Mouse (Mus musculus): ENCODE data around the gene Gm9958.

Gene Gm9958

GRCm38 (mm10) chr5:90367067-90367303 lies at the start of gene Gm9958:
Gene Gm9958 (plus strand): TSS chr5:90367204.
- DNase-seq (ENCODE audit: low read depth, low spot score): no peak

- DNase-seq (ENCODE audit: low read depth, low spot score): no peak
Measured at GRCm38 (mm10) chr5:90331071-90331470, 35.9 kb upstream of the Gm9958 start.

GRCm38 (mm10) chr5:90332478-90332877 lies 34.5 kb upstream of the Gm9958 start:
- DNase-seq (ENCODE audit: low read depth, low spot score): no peak

DNA sequence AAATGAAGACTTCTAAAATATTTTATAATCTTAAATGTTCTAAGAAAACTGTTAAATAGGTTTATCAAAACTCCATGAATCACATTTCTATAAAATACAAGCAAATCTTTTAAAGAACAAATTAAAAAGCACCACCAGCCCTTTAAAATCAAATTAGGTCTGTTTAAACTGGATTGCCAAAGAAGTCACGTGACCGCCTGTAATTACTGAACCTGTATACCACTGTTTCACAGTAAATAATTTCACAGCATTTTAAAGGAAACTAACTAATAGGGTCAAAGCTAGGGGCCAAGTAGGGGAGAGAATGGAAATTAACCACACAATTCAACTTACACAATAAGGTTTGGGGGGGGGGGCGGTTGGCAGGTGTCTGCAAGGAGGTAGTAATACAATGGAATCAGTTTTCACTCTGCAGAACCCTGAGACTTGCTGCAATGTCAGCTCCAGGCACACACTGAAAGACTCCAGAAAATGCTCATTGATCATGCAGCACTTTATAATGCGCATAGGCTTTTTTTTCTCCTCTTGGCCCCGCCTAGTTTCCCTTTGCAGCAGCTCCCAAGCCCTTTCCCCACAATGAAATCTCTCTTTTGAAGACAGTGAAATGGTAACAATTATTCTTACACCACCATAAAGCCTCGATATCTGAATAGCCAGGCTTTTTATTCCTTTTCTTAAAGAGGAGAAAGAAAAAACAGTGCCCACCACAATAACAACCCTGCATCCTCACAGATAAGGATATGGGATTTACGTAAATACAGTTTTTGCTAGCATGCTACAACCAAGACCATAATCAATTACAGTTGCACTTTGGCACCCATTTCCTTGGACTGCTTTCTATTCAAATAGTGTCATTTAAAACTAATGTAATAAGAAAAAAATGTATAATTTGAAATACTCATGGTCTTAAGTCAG lies 28.6 kb upstream of the Gm9958 start:
- no peak for DNase-seq (ENCODE audit: low read depth, low spot score)

- DNase-seq (ENCODE audit: low read depth, low spot score): peak; percentile 49
Measured at GRCm38 (mm10) chr5:90339129-90339952, 27.7 kb upstream of the Gm9958 start.

GRCm38 (mm10) chr5:90339953-90340343 lies 27.1 kb upstream of the Gm9958 start:
- no peak for DNase-seq (ENCODE audit: low read depth, low spot score)

GRCm38 (mm10) chr5:90340847-90341246 lies 26.2 kb upstream of the Gm9958 start:
- DNase-seq (ENCODE audit: low read depth, low spot score): no peak

GRCm38 (mm10) chr5:90346877-90347276 lies 20.1 kb upstream of the Gm9958 start:
- DNase-seq (ENCODE audit: low read depth, low spot score): no peak

DNA sequence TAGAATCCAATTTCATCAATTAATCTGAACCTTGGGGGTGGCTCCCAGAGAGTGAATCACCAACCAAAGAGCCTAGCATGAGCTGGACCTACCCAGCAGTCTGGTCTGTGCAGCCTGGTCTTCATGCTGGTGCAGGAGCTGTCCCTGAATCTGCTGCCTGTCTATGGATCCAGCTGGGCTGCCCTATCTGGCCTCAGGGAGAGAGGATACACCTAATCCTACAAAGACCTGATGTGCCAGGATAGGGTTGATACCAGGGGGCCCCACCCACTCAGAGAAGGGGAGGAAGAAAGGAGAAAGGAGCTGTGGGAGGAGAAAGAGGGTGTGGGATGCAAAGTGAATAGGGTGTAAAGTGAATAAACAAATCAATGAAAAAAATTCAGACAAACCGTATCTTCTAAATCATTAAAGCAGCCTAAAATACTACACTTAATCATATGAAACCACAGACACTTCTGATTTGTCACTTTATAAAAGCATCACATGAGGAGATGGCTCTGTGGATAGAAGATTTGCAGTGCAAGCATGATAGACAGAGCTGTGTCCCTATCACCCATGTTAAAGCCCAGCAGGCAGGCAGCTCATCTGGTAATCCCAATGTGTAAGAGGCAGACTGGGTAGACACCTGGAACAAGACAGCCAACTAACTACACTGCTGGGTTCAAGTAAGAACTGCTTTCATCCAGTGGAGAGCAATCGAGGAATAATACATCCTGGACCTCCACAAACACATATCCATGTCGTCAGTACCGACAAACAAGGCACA lies 13.3 kb upstream of the Gm9958 start:
- no peak for DNase-seq (ENCODE audit: low read depth, low spot score)

- DNase-seq (ENCODE audit: low read depth, low spot score): no peak
Measured at GRCm38 (mm10) chr5:90355824-90356223, 11.2 kb upstream of the Gm9958 start.

GRCm38 (mm10) chr5:90364526-90364925 lies 2.5 kb upstream of the Gm9958 start:
- peak; percentile 28 for DNase-seq (ENCODE audit: low read depth, low spot score)

GRCm38 (mm10) chr5:90365141-90365951 lies 1.7 kb upstream of the Gm9958 start:
- no peak for DNase-seq (ENCODE audit: low read depth, low spot score)

- peak; percentile 89 for DNase-seq (ENCODE audit: low read depth, low spot score)
Measured at GRCm38 (mm10) chr5:90366121-90367066, 610 bp upstream of the Gm9958 start, which contains the start of gene Ankrd17. Gene Ankrd17 (minus strand): TSS chr5:90366577.

DNA sequence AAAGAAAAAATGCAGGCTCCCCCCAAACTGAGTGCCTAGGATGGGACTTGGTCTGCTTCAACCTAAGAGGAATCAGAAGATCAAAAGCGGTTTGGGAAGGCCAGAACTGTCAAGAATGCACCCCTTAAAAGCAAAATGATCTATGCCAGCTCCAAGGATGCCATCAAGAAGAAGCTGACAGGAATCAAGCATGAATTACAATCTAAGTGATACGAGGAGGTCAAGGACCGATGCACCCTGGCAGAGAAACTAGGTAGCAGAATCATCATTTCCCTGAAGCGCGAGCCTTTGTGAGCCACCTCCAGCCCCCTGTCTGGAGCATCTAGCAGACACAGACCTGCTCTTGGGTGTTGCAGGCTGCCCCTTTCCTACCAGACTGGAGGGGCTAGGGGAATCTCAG lies 3.4 kb downstream of the Gm9958 start:
- DNase-seq (ENCODE audit: low read depth, low spot score): no peak

- no peak for DNase-seq (ENCODE audit: low read depth, low spot score)
Measured at GRCm38 (mm10) chr5:90373708-90374107, 6.7 kb downstream of the Gm9958 start.

- DNase-seq (ENCODE audit: low read depth, low spot score): no peak
Measured at GRCm38 (mm10) chr5:90381458-90381857, 14.5 kb downstream of the Gm9958 start.

DNA sequence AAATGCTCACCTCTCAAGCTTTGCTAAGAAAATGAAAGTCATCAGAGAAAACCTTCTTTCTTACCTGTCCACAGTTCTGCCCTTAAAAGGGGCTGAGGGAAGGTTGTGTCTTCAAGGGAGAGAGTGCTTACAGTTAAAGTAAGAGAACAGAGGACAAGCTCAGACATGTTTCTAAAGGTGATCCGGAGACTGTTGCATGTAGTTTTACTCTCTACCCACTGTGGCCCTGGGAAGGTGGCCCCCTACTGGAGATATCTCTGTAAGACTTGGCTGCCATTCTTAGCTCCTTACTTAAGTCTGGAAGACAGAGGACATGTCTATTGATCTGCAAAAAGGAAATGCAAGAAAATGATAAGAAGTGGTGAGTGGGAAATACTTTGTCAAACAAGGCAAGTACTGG lies 16.1 kb downstream of the Gm9958 start:
- DNase-seq (ENCODE audit: low read depth, low spot score): no peak

DNA sequence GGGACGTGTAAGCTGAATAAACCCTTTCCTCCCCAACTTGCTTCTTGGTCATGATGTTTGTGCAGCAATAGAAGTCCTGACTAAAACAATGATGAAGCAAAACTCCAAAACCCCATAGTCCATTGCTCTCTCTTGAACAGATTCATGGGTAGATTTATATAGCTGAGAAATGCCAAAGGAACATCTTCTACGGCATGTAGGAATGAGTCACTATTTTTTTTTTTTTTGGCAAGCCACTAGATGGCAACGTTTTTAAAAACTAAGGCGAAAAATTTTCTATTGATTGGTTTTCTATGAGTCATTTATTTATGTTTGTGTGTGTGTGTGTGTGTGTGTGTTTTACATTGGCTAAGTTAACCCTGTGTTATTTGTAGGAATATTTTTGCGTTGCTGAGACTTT lies 26.8 kb downstream of the Gm9958 start:
- no peak for DNase-seq (ENCODE audit: low read depth, low spot score)

GRCm38 (mm10) chr5:90394322-90394721 lies 27.3 kb downstream of the Gm9958 start:
- no peak for DNase-seq (ENCODE audit: low read depth, low spot score)

DNA sequence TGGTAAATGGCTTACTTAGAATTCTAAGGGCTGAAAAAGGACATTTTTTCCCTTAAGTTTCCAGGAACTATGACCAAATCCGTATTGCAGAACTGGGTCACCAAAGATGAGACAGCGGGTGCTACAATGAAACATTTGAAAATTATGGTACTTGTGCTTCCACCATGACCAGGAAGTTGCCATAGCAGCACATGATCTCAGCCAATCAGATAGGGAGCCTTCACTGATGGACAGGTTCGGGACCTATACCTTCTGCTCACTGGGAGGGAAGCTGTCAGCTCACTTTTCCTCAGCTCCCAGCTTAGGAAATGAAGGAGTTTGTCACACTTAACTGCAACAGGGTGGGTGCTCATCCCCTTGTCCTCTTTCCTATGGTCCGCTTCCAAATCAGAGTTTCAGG lies 29.8 kb downstream of the Gm9958 start:
- no peak for DNase-seq (ENCODE audit: low read depth, low spot score)

Measured in retina, postnatal 7 days (tissue).